Mouse (Mus musculus) olfactory bulb, adult 2 months (tissue): ENCODE data around the gene Tmbim6.

ENCODE experiments used
- CTCF ChIP-seq: fragments of 200-500 bp; IDR thresholded peaks from 2 replicates; pipeline ENCODE4 v1.5.1; 2012; ENCODE audit warnings: low read depth, mild to moderate bottlenecking, low read length, moderate library complexity; ENCODE audit not compliant: insufficient read depth
- POLR2A ChIP-seq: fragments of 200-500 bp; IDR thresholded peaks from 2 replicates; pipeline ENCODE4 v1.6.1; 2012; ENCODE audit warnings: mild to moderate bottlenecking, low read depth, low read length, moderate library complexity; ENCODE audit not compliant: insufficient read depth

DNA sequence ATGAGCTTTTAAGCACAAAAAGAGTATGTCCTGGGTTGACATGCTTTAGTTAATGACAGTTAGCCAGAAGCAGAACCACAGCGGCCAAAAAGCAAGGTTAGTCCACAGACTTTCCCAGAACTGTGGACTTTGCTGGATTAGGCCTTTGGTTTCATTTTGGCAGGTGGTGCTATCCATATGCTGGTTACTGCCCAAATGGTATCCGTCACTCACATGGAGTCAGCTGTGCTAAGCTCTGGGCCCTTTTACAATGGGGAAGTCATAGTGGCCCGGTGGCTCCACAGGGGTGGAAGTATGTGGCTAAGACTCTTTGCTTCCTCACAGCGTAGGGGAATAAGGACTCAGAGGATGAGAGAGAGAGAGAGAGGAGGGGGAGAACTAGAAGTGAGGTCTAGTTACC, 4.7 kb upstream of the Tmbim6 start:
- no peak for TF ChIP-seq CTCF
- TF ChIP-seq POLR2A: no peak
